Mouse (Mus musculus): ENCODE measurements around the gene D630003M21Rik.

DNA sequence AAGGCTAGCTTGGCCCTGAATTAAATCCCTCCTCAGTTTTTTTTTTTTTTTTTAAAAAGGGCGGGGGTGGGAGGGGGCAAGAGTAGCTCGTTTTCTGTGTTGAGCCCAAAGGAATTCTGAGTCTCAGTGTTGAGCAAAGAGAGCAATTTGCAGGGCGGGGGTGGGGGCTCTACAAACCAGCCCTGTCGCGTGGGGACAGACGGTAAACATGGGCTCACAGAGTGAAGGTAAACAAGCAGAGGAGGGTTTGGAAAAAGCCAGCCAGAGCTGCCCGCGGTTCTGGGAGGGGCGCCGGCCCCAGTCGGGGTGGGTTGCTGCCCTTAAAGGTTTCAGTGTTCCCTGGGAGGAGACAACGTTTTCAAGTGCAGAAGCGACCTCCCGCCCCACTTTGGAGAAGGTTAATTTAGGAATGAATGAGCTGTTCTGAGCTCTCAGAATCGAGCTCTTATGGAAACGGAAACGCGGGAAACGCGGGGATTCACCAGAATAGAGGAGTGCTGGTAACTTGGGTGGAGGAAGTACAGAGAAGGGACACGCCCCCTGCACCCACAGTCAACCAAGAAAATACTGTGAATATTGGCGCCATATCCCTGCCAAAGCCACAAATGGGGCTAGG is 75.2 kb downstream of the D630003M21Rik start:
- TF ChIP-seq CTCF (IDR thresholded peaks at IDR 0.05; ENCODE audit: low read depth, low read length) (no peak), TAL1 (conservative IDR thresholded peaks at IDR 0.05; ENCODE audit: low read depth, low read length) (no peak), GATA1 (IDR thresholded peaks at IDR 0.05; ENCODE audit: borderline replicate concordance, low read length) (no peak)

Data from G1E (cell line).